Mouse (Mus musculus) heart, adult 11 months (tissue): ENCODE measurements around the gene Mgll.

Experiments
- DNase-seq: peaks from one replicate; pipeline ENCODE4 v3.0.0; 2022

Gene Mgll

GRCm38 (mm10) chr6:88804966-88805577 lies 80.9 kb downstream of the Mgll start:
- no peak for DNase-seq

GRCm38 (mm10) chr6:88809091-88810037 lies 85.2 kb downstream of the Mgll start:
- DNase-seq, result peak; percentile 94

- DNase-seq, result no peak
Measured at GRCm38 (mm10) chr6:88810291-88810690, 86.1 kb downstream of the Mgll start.

- peak; percentile 95 for DNase-seq
Measured at GRCm38 (mm10) chr6:88811396-88811795, 87.2 kb downstream of the Mgll start.

GRCm38 (mm10) chr6:88811880-88812400 lies 87.7 kb downstream of the Mgll start:
- DNase-seq, result peak; percentile 96

- DNase-seq, result no peak
Measured at GRCm38 (mm10) chr6:88812886-88813285, 88.7 kb downstream of the Mgll start.

- no peak for DNase-seq
Measured at GRCm38 (mm10) chr6:88813832-88814231, 89.6 kb downstream of the Mgll start.

- peak; percentile 93 for DNase-seq
Measured at GRCm38 (mm10) chr6:88815036-88815435, 90.8 kb downstream of the Mgll start.

- DNase-seq, result no peak
Measured at GRCm38 (mm10) chr6:88815489-88815888, 91.3 kb downstream of the Mgll start.

- no peak for DNase-seq
Measured at GRCm38 (mm10) chr6:88816913-88817312, 92.7 kb downstream of the Mgll start.

- DNase-seq, result peak; percentile 96
Measured at GRCm38 (mm10) chr6:88820853-88821252, 96.6 kb downstream of the Mgll start.

GRCm38 (mm10) chr6:88821294-88821693 lies 97.1 kb downstream of the Mgll start:
- no peak for DNase-seq

- peak; percentile 99 for DNase-seq
Measured at GRCm38 (mm10) chr6:88821901-88822300, 97.7 kb downstream of the Mgll start.

- peak; percentile 93 for DNase-seq
Measured at GRCm38 (mm10) chr6:88824183-88824582, 100.0 kb downstream of the Mgll start.

- DNase-seq, result peak; percentile 95
Measured at GRCm38 (mm10) chr6:88826088-88826487, 101.9 kb downstream of the Mgll start.

- DNase-seq, result peak; percentile 96
Measured at GRCm38 (mm10) chr6:88826545-88826944, 102.3 kb downstream of the Mgll start.

GRCm38 (mm10) chr6:88826965-88827364 lies 102.8 kb downstream of the Mgll start:
- DNase-seq, result peak; percentile 84

GRCm38 (mm10) chr6:88827395-88828205 lies 103.4 kb downstream of the Mgll start:
- peak; percentile 91 for DNase-seq

- DNase-seq, result peak; percentile 84
Measured at GRCm38 (mm10) chr6:88828206-88829009, 104.2 kb downstream of the Mgll start.

GRCm38 (mm10) chr6:88829579-88829978 lies 105.4 kb downstream of the Mgll start:
- no peak for DNase-seq

- DNase-seq, result peak; percentile 91
Measured at GRCm38 (mm10) chr6:88830112-88830702, 106.0 kb downstream of the Mgll start.

GRCm38 (mm10) chr6:88831456-88831855 lies 107.2 kb downstream of the Mgll start:
- DNase-seq, result no peak
